8 mouse cellular contexts compared by ENCODE assay signal in genomic region chr5:49368636-49369423, GRCm38 (mm10).
A peak's percentile ranks its signal among the peaks of the same experiment; 100 is the strongest.
DNase-seq lines count a peak whose midpoint lies in the region; TF ChIP-seq lines count a peak whose summit lies in the region.
"Had no signal": no experiment of that assay in that cellular context is flagged by ENCODE, and none has a peak within 500 bp of the region (broad histone marks: within the 10 kb centered on the region; RNA-seq: fewer than 3 reads in every experiment).

No protein-coding gene starts in this region.

- H3K4me1 ChIP-seq in cortical plate, adult 2 months (ENCODE audit: control insufficient read depth, insufficient read depth, low read length): peaks cover 2% of the 10 kb centered on the region; the same call in 1 of the 2 replicates

- TF ChIP-seq CTCF in cortical plate, adult 2 months (IDR thresholded peaks at IDR 0.05; ENCODE audit: extremely low read depth, insufficient read depth, low read length): peak; percentile 62; the same call in 1 of the 2 replicates

- no peak overlapping the region for H3K27ac ChIP-seq in cortical plate, adult 2 months (ENCODE audit: insufficient read depth, low read length)

- H3K4me3 ChIP-seq in cortical plate, adult 2 months (ENCODE audit: insufficient read depth, low read length): no peak overlapping the region
- H3K4me3 ChIP-seq: erythroblast, embryonic 14.5 days had no signal

- peak; percentile 28 to 48 for DNase-seq in left cerebral cortex, adult 18-20 months (ENCODE audit: low spot score in 2 of 2)
- no peak for DNase-seq in left cerebral cortex, postnatal 4 days
- peak; percentile 68 for DNase-seq in Muller cell, postnatal 12 days (ENCODE audit: inconsistent ontology term)
- DNase-seq in kidney, postnatal 36 days: peak; percentile 13 to 16
- peak; percentile 7 for DNase-seq in yolk sac, embryonic 10.5 days (ENCODE audit: low spot score)
- no peak for DNase-seq in heart, adult 8-10 months (ENCODE audit: low spot score)

- intact Hi-C loops in left cerebral cortex, postnatal 4 days (cut with DNase I): no loop called here

- no peak for TF ChIP-seq POLR2A in cortical plate, adult 2 months (IDR thresholded peaks at IDR 0.05; ENCODE audit: extremely low read depth, insufficient read depth, low read length)

Comparison
In these comparisons a context has a peak if more than half of its experiments do, and no peak if none do; other contexts are left out.
1. DNase-seq: peak in left cerebral cortex, adult 18-20 months (2 of 2), Muller cell, postnatal 12 days (single experiment), kidney, postnatal 36 days (2 of 2) and yolk sac, embryonic 10.5 days (single experiment); none in left cerebral cortex, postnatal 4 days (single experiment) and heart, adult 8-10 months (single experiment).